Mouse (Mus musculus): ENCODE results near the gene Cyp2c66. TPM values are rescaled to one million over a fixed set of nuclear protein-coding genes. Genes with fewer than 3 reads are reported as not detected.
"Not testable (repeated sequence)": the region's sequence is repeated elsewhere in the genome, so short reads cannot be mapped to it uniquely, and the experiment has no call there.

Cyp2c66 gene
- polyA plus RNA-seq (2015; fragmentation: Nextera tagmentation; extraction: Ambion mirVana) = not detected in 2 replicates

GRCm38 (mm10) chr19:39113644-39114043 lies at the start of gene Cyp2c66:
Gene Cyp2c66 (plus strand): TSS chr19:39113898.
- H3K9me3 ChIP-seq = no peaks in the 10 kb centered on the region
- H3K27ac ChIP-seq = no peak within 1 kb of the TSS
- H3K4me3 ChIP-seq = no peak within 1 kb of the TSS
- no peak within 1 kb of the TSS for H3K4me2 ChIP-seq
- 79% methylated on average over 1 of the region's 1 CpGs for WGBS
- no peaks in the 10 kb centered on the region for H3K36me3 ChIP-seq
- H3K4me1 ChIP-seq (replicated peaks) = no peaks in the 10 kb centered on the region
- ATAC-seq (ENCODE audit: low FRiP score) = no peak
- no peak within 1 kb of the TSS for H3K9ac ChIP-seq
- no peaks in the 10 kb centered on the region for H3K27me3 ChIP-seq

- not testable (repeated sequence) for H3K4me3 ChIP-seq; ATAC-seq (ENCODE audit: low FRiP score); H3K4me1 ChIP-seq (replicated peaks); H3K4me2 ChIP-seq; H3K36me3 ChIP-seq; H3K27me3 ChIP-seq; H3K9ac ChIP-seq; H3K27ac ChIP-seq
- WGBS = 83% methylated on average over 2 of the region's 2 CpGs
- H3K9me3 ChIP-seq = peaks cover 22% of the 10 kb centered on the region; the same call in 1 of the 2 replicates
These were observed 14.9 kb upstream of the Cyp2c66 start for GRCm38 (mm10) chr19:39098779-39099178.

- 85% methylated on average over 19 of the region's 19 CpGs for WGBS
- not testable (repeated sequence) for H3K4me3 ChIP-seq; H3K4me1 ChIP-seq (replicated peaks); H3K27ac ChIP-seq; H3K9ac ChIP-seq; H3K9me3 ChIP-seq; H3K27me3 ChIP-seq; ATAC-seq (ENCODE audit: low FRiP score); H3K4me2 ChIP-seq; H3K36me3 ChIP-seq
These were observed 43.1 kb downstream of the Cyp2c66 start for GRCm38 (mm10) chr19:39156836-39157235.

Other genes starting within 250 kb of the Cyp2c66 start
- gene Hells, start 183.0 kb upstream of the Cyp2c66 start, polyA plus RNA-seq (2015; fragmentation: Nextera tagmentation; extraction: Ambion mirVana) = 12.7 and 14.5 TPM in 2 replicates
- gene Cyp2c55, start 106.9 kb upstream of the Cyp2c66 start, polyA plus RNA-seq (2015; fragmentation: Nextera tagmentation; extraction: Ambion mirVana) = not detected in 2 replicates
- not detected in 2 replicates for gene Cyp2c65, start 52.9 kb upstream of the Cyp2c66 start, polyA plus RNA-seq (2015; fragmentation: Nextera tagmentation; extraction: Ambion mirVana)
- gene Cyp2c29, start 155.5 kb downstream of the Cyp2c66 start, polyA plus RNA-seq (2015; fragmentation: Nextera tagmentation; extraction: Ambion mirVana) = not detected in 2 replicates